Mouse (Mus musculus): ENCODE measurements around the gene Slc35b2.

Gene Slc35b2

GRCm38 (mm10) chr17:45582715-45583355 lies 19.2 kb downstream of the Slc35b2 start:
- no peak for DNase-seq (ENCODE audit: extremely low read depth, insufficient read length, low spot score)

- DNase-seq (ENCODE audit: extremely low read depth, insufficient read length, low spot score) = peak; percentile 86
These were observed 20.6 kb downstream of the Slc35b2 start for GRCm38 (mm10) chr17:45584096-45584896.

- no peak for DNase-seq (ENCODE audit: extremely low read depth, insufficient read length, low spot score)
These were observed 21.4 kb downstream of the Slc35b2 start for GRCm38 (mm10) chr17:45584939-45585678.

GRCm38 (mm10) chr17:45585725-45586448 lies 22.2 kb downstream of the Slc35b2 start:
- no peak for DNase-seq (ENCODE audit: extremely low read depth, insufficient read length, low spot score)

- DNase-seq (ENCODE audit: extremely low read depth, insufficient read length, low spot score) = no peak
These were observed 22.8 kb downstream of the Slc35b2 start for GRCm38 (mm10) chr17:45586449-45586837.

GRCm38 (mm10) chr17:45588370-45588769 lies 24.7 kb downstream of the Slc35b2 start:
- DNase-seq (ENCODE audit: extremely low read depth, insufficient read length, low spot score) = no peak

- DNase-seq (ENCODE audit: extremely low read depth, insufficient read length, low spot score) = no peak
These were observed 25.6 kb downstream of the Slc35b2 start for GRCm38 (mm10) chr17:45589236-45589635.

GRCm38 (mm10) chr17:45589844-45590243 lies 26.2 kb downstream of the Slc35b2 start:
- no peak for DNase-seq (ENCODE audit: extremely low read depth, insufficient read length, low spot score)

- DNase-seq (ENCODE audit: extremely low read depth, insufficient read length, low spot score) = no peak
These were observed 26.7 kb downstream of the Slc35b2 start for GRCm38 (mm10) chr17:45590410-45590809.

GRCm38 (mm10) chr17:45591701-45592605 lies 28.3 kb downstream of the Slc35b2 start:
- no peak for DNase-seq (ENCODE audit: extremely low read depth, insufficient read length, low spot score)

GRCm38 (mm10) chr17:45592606-45593431 lies 29.1 kb downstream of the Slc35b2 start:
- DNase-seq (ENCODE audit: extremely low read depth, insufficient read length, low spot score) = no peak

GRCm38 (mm10) chr17:45593479-45593878 lies 29.8 kb downstream of the Slc35b2 start:
- DNase-seq (ENCODE audit: extremely low read depth, insufficient read length, low spot score) = no peak

- no peak for DNase-seq (ENCODE audit: extremely low read depth, insufficient read length, low spot score)
These were observed 30.5 kb downstream of the Slc35b2 start for GRCm38 (mm10) chr17:45594195-45594594.

- DNase-seq (ENCODE audit: extremely low read depth, insufficient read length, low spot score) = peak; percentile 82
These were observed 31.4 kb downstream of the Slc35b2 start for GRCm38 (mm10) chr17:45594881-45595735.

GRCm38 (mm10) chr17:45595736-45596390 lies 32.2 kb downstream of the Slc35b2 start:
- DNase-seq (ENCODE audit: extremely low read depth, insufficient read length, low spot score) = no peak

- DNase-seq (ENCODE audit: extremely low read depth, insufficient read length, low spot score) = peak; percentile 93
These were observed 33.1 kb downstream of the Slc35b2 start for GRCm38 (mm10) chr17:45596631-45597396.

- peak; percentile 80 for DNase-seq (ENCODE audit: extremely low read depth, insufficient read length, low spot score)
These were observed 34.1 kb downstream of the Slc35b2 start for GRCm38 (mm10) chr17:45597787-45598186.
